Mouse (Mus musculus): ENCODE results near the gene Crebrf. TPM values are rescaled to one million over a fixed set of nuclear protein-coding genes. Genes with fewer than 3 reads are reported as not detected.

Gene Crebrf
- polyA plus RNA-seq (2012; rRNA removed): 7.4 and 9.1 TPM in 2 replicates

DNA sequence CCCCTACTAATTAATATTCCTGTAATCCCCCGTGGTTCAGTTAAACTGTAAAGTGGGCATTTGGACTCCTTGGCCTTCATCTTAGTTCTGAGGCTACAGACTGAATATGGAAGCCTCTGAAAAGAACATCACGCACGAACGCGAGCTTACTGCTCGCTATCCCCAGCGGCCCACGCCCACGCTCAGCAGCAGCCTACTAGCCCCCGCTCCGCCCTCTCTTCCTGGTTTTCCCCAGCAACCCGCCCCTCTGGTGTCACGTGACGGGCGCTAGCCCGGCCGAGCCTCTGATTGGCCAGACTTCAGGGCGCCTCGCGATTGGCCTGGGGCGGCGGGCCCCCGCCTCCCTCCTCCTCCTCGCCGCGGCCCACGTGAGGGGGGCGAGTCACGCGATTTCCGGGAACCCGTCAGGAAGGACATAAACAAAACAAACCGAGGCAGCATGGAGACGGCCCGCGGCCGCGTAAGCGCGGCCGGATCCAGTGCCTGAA is at the start of gene Crebrf:
Crebrf (plus strand) TSS at position 380 of the 488 bp plus-strand sequence.
- WGBS: under 1% methylated on average over 41 of the region's 41 CpGs
- H3K36me3 ChIP-seq (ENCODE audit: control insufficient read depth, insufficient read depth, low read length): no peaks in the 10 kb centered on the region
- DNase-seq: peak; percentile 99
- TF ChIP-seq POLR2A (IDR thresholded peaks at IDR 0.05; ENCODE audit: low read depth, low read length) (peak; percentile 36), CTCF (conservative IDR thresholded peaks at IDR 0.05; ENCODE audit: insufficient read depth, insufficient read length, low read depth, low read length) (no peak)
- H3K4me1 ChIP-seq (ENCODE audit: control insufficient read depth, insufficient read depth, low read length): no peaks in the 10 kb centered on the region; the same call in 1 of the 2 replicates
- no peaks in the 10 kb centered on the region for H3K27me3 ChIP-seq (replicated peaks; ENCODE audit: control insufficient read depth, insufficient read depth, low read length)
- peak within 1 kb of the TSS; percentile 97 for H3K4me3 ChIP-seq (ENCODE audit: insufficient read depth, low read depth, low read length)
- peak within 1 kb of the TSS; percentile 89 for H3K27ac ChIP-seq (ENCODE audit: insufficient read depth, low read depth, low read length)

DNA sequence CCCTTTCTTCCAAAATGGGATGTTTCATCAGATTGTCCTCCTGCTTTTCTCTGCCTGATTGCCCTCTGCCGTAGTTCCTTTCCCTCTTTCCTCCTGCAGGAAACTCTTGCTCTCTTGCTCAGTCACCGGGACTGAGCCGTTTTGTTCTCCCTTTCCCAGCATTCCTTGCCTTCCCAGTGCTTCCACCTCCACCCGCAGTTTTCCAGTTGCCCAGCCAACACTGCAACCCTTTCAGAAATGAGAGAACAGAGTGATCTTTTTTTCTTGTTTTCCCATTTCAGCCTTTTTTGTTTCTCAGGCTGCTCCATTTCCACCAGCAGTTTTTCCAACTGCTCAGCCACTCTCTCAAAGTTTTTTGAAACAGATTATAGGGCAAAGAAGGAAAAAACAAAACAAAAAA is 44.2 kb upstream of the Crebrf start:
- WGBS: 44% methylated on average over 4 of the region's 4 CpGs
- no peaks in the 10 kb centered on the region for H3K36me3 ChIP-seq (ENCODE audit: control insufficient read depth, insufficient read depth, low read length)

DNA sequence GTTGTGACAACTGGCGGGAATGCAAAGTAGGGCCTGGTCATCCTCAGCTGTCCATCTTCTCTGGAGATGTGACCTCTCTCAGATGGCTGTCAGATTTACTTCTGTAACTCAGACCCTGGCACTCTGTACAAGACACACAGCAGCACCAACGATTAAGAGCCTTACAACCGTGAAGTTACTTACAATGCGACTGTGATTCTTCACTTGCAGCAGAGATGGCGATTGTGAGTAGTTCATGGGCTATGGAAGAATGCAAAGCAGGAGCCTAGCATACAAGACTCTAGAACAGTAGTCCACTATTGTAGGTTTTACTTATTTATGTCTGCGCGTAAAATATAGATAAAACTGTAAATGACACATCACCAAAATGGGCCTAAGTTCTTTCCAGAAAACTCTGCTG is 39.6 kb upstream of the Crebrf start:
- no peak for TF ChIP-seq POLR2A (IDR thresholded peaks at IDR 0.05; ENCODE audit: low read depth, low read length)
- no peak for TF ChIP-seq CTCF (conservative IDR thresholded peaks at IDR 0.05; ENCODE audit: insufficient read depth, insufficient read length, low read depth, low read length)
- peak overlapping the region; percentile 81 for H3K4me3 ChIP-seq (ENCODE audit: insufficient read depth, low read depth, low read length)
- H3K27me3 ChIP-seq (replicated peaks; ENCODE audit: control insufficient read depth, insufficient read depth, low read length): no peaks in the 10 kb centered on the region
- H3K27ac ChIP-seq (ENCODE audit: insufficient read depth, low read depth, low read length): no peak overlapping the region; the same call in 1 of the 2 replicates
- WGBS: 20% methylated on average over 7 of the region's 7 CpGs
- no peaks in the 10 kb centered on the region for H3K36me3 ChIP-seq (ENCODE audit: control insufficient read depth, insufficient read depth, low read length)
- no peak for DNase-seq
- H3K4me1 ChIP-seq (ENCODE audit: control insufficient read depth, insufficient read depth, low read length): peaks cover 18% of the 10 kb centered on the region; the same call in 1 of the 2 replicates

More for the DNA sequence above, 44.2 kb upstream of the Crebrf start:
- no peak for TF ChIP-seq CTCF (conservative IDR thresholded peaks at IDR 0.05; ENCODE audit: insufficient read depth, insufficient read length, low read depth, low read length)
- TF ChIP-seq POLR2A (IDR thresholded peaks at IDR 0.05; ENCODE audit: low read depth, low read length): no peak
- H3K4me3 ChIP-seq (ENCODE audit: insufficient read depth, low read depth, low read length): no peak overlapping the region
- no peak overlapping the region for H3K27ac ChIP-seq (ENCODE audit: insufficient read depth, low read depth, low read length)
- H3K27me3 ChIP-seq (replicated peaks; ENCODE audit: control insufficient read depth, insufficient read depth, low read length): no peaks in the 10 kb centered on the region
- 0 out of 2 replicates have a peak, but pooled peaks cover 2% of the 10 kb centered on the region for H3K4me1 ChIP-seq (ENCODE audit: control insufficient read depth, insufficient read depth, low read length)
- no peak for DNase-seq

GRCm38 (mm10) chr17:26676252-26676615 is 39.2 kb upstream of the Crebrf start:
- Histone ChIP-seq H3K27ac (ENCODE audit: insufficient read depth, low read depth, low read length) (peak overlapping the region; percentile 96), H3K4me1 (ENCODE audit: control insufficient read depth, insufficient read depth, low read length) (peaks cover 18% of the 10 kb centered on the region; the same call in 1 of the 2 replicates), H3K4me3 (ENCODE audit: insufficient read depth, low read depth, low read length) (peak overlapping the region; percentile 81), H3K36me3 (ENCODE audit: control insufficient read depth, insufficient read depth, low read length) (no peaks in the 10 kb centered on the region), H3K27me3 (replicated peaks; ENCODE audit: control insufficient read depth, insufficient read depth, low read length) (no peaks in the 10 kb centered on the region)
- peak; percentile 96 for DNase-seq
- TF ChIP-seq CTCF (conservative IDR thresholded peaks at IDR 0.05; ENCODE audit: insufficient read depth, insufficient read length, low read depth, low read length): no peak
- TF ChIP-seq POLR2A (IDR thresholded peaks at IDR 0.05; ENCODE audit: low read depth, low read length): peak; percentile 82
- WGBS: under 1% methylated on average over 30 of the region's 30 CpGs

DNA sequence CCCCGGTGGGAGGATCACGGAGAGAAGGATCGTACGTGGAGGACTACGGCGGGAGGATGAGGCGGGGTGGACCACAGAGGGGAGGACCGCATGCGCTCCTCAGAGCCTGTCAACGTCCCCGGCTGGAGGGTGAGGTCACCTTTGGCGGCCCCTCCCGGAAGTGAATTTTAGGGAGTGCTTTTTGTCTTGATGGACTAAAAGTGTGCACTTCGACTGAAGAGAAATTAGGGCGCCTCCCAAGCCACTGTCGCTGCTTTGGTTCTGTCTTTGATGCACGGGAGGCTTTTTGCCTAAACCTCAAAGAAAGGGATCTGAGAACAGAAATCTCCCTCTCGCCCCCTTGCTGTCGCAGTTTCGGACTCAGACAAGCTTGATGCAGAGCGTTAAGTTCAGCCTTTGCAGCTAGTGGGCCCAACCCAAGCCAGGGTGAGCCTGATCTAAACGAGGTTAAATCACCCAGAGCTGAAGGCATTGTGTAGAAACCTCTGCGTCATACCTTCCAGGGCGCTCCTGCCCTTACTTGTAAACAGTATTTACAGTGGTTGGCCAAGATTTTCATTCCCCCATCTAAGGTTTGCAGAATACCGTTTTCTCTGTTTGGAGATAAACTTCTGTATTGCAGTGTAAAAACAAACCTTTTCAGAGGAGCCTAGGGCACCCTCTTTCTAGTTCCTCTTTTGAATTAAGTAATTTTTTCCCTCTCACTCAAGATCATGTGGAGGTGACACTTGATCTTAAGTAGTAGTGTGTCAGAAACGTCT is 38.7 kb upstream of the Crebrf start:
- H3K27ac ChIP-seq (ENCODE audit: insufficient read depth, low read depth, low read length): peak overlapping the region; percentile 96
- DNase-seq: peak; percentile 75
- H3K27me3 ChIP-seq (replicated peaks; ENCODE audit: control insufficient read depth, insufficient read depth, low read length): no peaks in the 10 kb centered on the region
- TF ChIP-seq POLR2A (IDR thresholded peaks at IDR 0.05; ENCODE audit: low read depth, low read length) (no peak), CTCF (conservative IDR thresholded peaks at IDR 0.05; ENCODE audit: insufficient read depth, insufficient read length, low read depth, low read length) (0 out of 2 replicates have a peak, but pooled peaks have one; percentile 9)
- no peaks in the 10 kb centered on the region for H3K36me3 ChIP-seq (ENCODE audit: control insufficient read depth, insufficient read depth, low read length)
- H3K4me1 ChIP-seq (ENCODE audit: control insufficient read depth, insufficient read depth, low read length): peaks cover 18% of the 10 kb centered on the region; the same call in 1 of the 2 replicates
- under 1% methylated on average over 26 of the region's 26 CpGs for WGBS
- H3K4me3 ChIP-seq (ENCODE audit: insufficient read depth, low read depth, low read length): peak overlapping the region; percentile 81

GRCm38 (mm10) chr17:26677711-26678637 is 37.5 kb upstream of the Crebrf start:
- 54% methylated on average over 7 of the region's 7 CpGs for WGBS
- Histone ChIP-seq H3K27me3 (replicated peaks; ENCODE audit: control insufficient read depth, insufficient read depth, low read length) (no peaks in the 10 kb centered on the region), H3K4me3 (ENCODE audit: insufficient read depth, low read depth, low read length) (peak overlapping the region; percentile 24; the same call in 1 of the 2 replicates), H3K36me3 (ENCODE audit: control insufficient read depth, insufficient read depth, low read length) (no peaks in the 10 kb centered on the region), H3K4me1 (ENCODE audit: control insufficient read depth, insufficient read depth, low read length) (peaks cover 18% of the 10 kb centered on the region; the same call in 1 of the 2 replicates), H3K27ac (ENCODE audit: insufficient read depth, low read depth, low read length) (peak overlapping the region; percentile 82)
- peak; percentile 71 for DNase-seq
- TF ChIP-seq CTCF (conservative IDR thresholded peaks at IDR 0.05; ENCODE audit: insufficient read depth, insufficient read length, low read depth, low read length) (no peak), POLR2A (IDR thresholded peaks at IDR 0.05; ENCODE audit: low read depth, low read length) (no peak)
